Mouse (Mus musculus) intestine, postnatal 0 days (tissue): ENCODE measurements around the gene Dicer1. TPM values are rescaled to one million over a fixed set of nuclear protein-coding genes. Genes with fewer than 3 reads are reported as not detected.
"Not testable (repeated sequence)": the region's sequence is repeated elsewhere in the genome, so short reads cannot be mapped to it uniquely, and the experiment has no call there.

Experiments
- ATAC-seq: fragments of 200-750 bp; cut with Nextera tagmentation; 2 replicates; pipeline ENCODE4 v1.8.0; 2017; ENCODE audit warnings: mild to moderate bottlenecking, moderate TSS enrichment, moderate library complexity
- H3K27ac ChIP-seq: fragments of 300-500 bp; sonication (generic); 2 replicates; pipeline ENCODE4 v1.5.1; 2014; ENCODE audit warnings: mild to moderate bottlenecking, low read depth, low read length, moderate library complexity
- H3K27me3 ChIP-seq: fragments of 300-500 bp; sonication (generic); replicated peaks from 2 replicates; pipeline ENCODE4 v1.6.1; 2014; ENCODE audit warnings: low read length, mixed read lengths; ENCODE audit not compliant: control insufficient read depth, insufficient read depth
- H3K36me3 ChIP-seq: fragments of 300-500 bp; sonication (generic); 2 replicates; pipeline ENCODE4 v1.6.1; 2014; ENCODE audit warnings: mild to moderate bottlenecking, moderate library complexity; ENCODE audit not compliant: control insufficient read depth, insufficient read depth
- H3K4me1 ChIP-seq: fragments of 300-500 bp; sonication (generic); replicated peaks from 2 replicates; pipeline ENCODE4 v1.6.1; 2014; ENCODE audit warnings: antibody characterized with exemption, low read length, mixed read lengths; ENCODE audit not compliant: control insufficient read depth, insufficient read depth
- H3K4me2 ChIP-seq: fragments of 300-500 bp; sonication (generic); replicated peaks from 2 replicates; pipeline ENCODE4 v1.6.1; 2014; ENCODE audit warnings: low read depth, mild to moderate bottlenecking, moderate library complexity
- H3K4me3 ChIP-seq: fragments of 300-500 bp; sonication (generic); 2 replicates; pipeline ENCODE4 v1.5.1; 2014; ENCODE audit warnings: low read depth, low read length
- H3K9ac ChIP-seq: fragments of 300-500 bp; sonication (generic); 2 replicates; pipeline ENCODE4 v1.6.1; 2014; ENCODE audit warnings: mild to moderate bottlenecking, low read depth, low read length
- H3K9me3 ChIP-seq: fragments of 300-500 bp; sonication (generic); 2 replicates; pipeline ENCODE4 v1.6.1; 2016; ENCODE audit warnings: mixed run types; ENCODE audit not compliant: control insufficient read depth
- CTCF ChIP-seq: sonication (generic); IDR thresholded peaks from 2 replicates; pipeline ENCODE4 v1.5.1; 2016; ENCODE audit warnings: low read depth, mild to moderate bottlenecking, control low read depth, antibody characterized with exemption, moderate library complexity
- WGBS: fragments of 180-500 bp; shearing (Covaris S2); extraction: QIAGEN DNeasy Blood & Tissue Kit; methylation state at CpG from one replicate; pipeline ENCODE4 v1.1.7; 2014; 5-methylcytosine and 5-hydroxymethylcytosine counted together
- polyA plus RNA-seq: library from polyadenylated mRNA; unstranded; fragments of >200 nt; fragmentation: Nextera tagmentation; extraction: Ambion mirVana; gene quantifications from 2 replicates; pipeline ENCODE4 v1.2.1, GENCODE M21; 2015

Gene Dicer1
- polyA plus RNA-seq, 1 experiment from 2014 or later, result 16.0 TPM

GRCm38 (mm10) chr12:104737666-104738065 lies 14.1 kb downstream of the Dicer1 start:
- peaks cover 6% of the 10 kb centered on the region for H3K4me1 ChIP-seq
- H3K9ac ChIP-seq, result no peak overlapping the region
- no peak overlapping the region for H3K27ac ChIP-seq
- TF ChIP-seq CTCF, result no peak
- H3K4me2 ChIP-seq, result no peak overlapping the region
- 91% methylated on average over 10 of the region's 10 CpGs for WGBS
- H3K27me3 ChIP-seq, result no peaks in the 10 kb centered on the region
- peaks cover 21% of the 10 kb centered on the region; the same call in 1 of the 2 replicates for H3K36me3 ChIP-seq
- no peak for ATAC-seq
- no peak overlapping the region for H3K4me3 ChIP-seq
- H3K9me3 ChIP-seq, result no peaks in the 10 kb centered on the region

GRCm38 (mm10) chr12:104735993-104736395 lies 15.8 kb downstream of the Dicer1 start:
- Histone ChIP-seq H3K27ac (no peak overlapping the region), H3K4me3 (no peak overlapping the region), H3K27me3 (no peaks in the 10 kb centered on the region), H3K4me1 (no peaks in the 10 kb centered on the region), H3K4me2 (no peak overlapping the region), H3K9ac (no peak overlapping the region), H3K36me3 (peaks cover 32% of the 10 kb centered on the region), H3K9me3 (no peaks in the 10 kb centered on the region)
- no peak for ATAC-seq
- TF ChIP-seq CTCF, result no peak
- WGBS, result 72% methylated on average over 3 of the region's 3 CpGs

- ATAC-seq, result no peak
- H3K27ac ChIP-seq, result no peak overlapping the region
- H3K4me1 ChIP-seq, result no peaks in the 10 kb centered on the region
- no peak overlapping the region for H3K9ac ChIP-seq
- peaks cover 57% of the 10 kb centered on the region for H3K36me3 ChIP-seq
- no peaks in the 10 kb centered on the region for H3K27me3 ChIP-seq
- H3K9me3 ChIP-seq, result no peaks in the 10 kb centered on the region
- no peak for TF ChIP-seq CTCF
- no peak overlapping the region for H3K4me2 ChIP-seq
- no peak overlapping the region for H3K4me3 ChIP-seq
Measured at GRCm38 (mm10) chr12:104733165-104733564, 18.6 kb downstream of the Dicer1 start.

- H3K4me3 ChIP-seq, result no peak overlapping the region
- H3K4me1 ChIP-seq, result no peaks in the 10 kb centered on the region
- no peak for TF ChIP-seq CTCF
- no peaks in the 10 kb centered on the region for H3K9me3 ChIP-seq
- 85% methylated on average over 3 of the region's 3 CpGs for WGBS
- H3K27me3 ChIP-seq, result no peaks in the 10 kb centered on the region
- no peak overlapping the region for H3K9ac ChIP-seq
- peaks cover 64% of the 10 kb centered on the region for H3K36me3 ChIP-seq
- no peak for ATAC-seq
- no peak overlapping the region for H3K27ac ChIP-seq
- no peak overlapping the region for H3K4me2 ChIP-seq
Measured at GRCm38 (mm10) chr12:104731782-104732181, 20.0 kb downstream of the Dicer1 start.

GRCm38 (mm10) chr12:104726436-104726835 lies 25.3 kb downstream of the Dicer1 start:
- H3K27me3 ChIP-seq, H3K4me1 ChIP-seq, H3K4me3 ChIP-seq, H3K27ac ChIP-seq, H3K9me3 ChIP-seq, ATAC-seq, H3K4me2 ChIP-seq, H3K9ac ChIP-seq: not testable (repeated sequence)
- 81% methylated on average over 2 of the region's 2 CpGs for WGBS
- peaks cover 74% of the 10 kb centered on the region for H3K36me3 ChIP-seq

- Histone ChIP-seq H3K4me2 (no peak overlapping the region), H3K9ac (no peak overlapping the region), H3K36me3 (peaks cover 45% of the 10 kb centered on the region), H3K4me3 (no peak overlapping the region), H3K27me3 (no peaks in the 10 kb centered on the region), H3K9me3 (no peaks in the 10 kb centered on the region), H3K27ac (no peak overlapping the region), H3K4me1 (no peaks in the 10 kb centered on the region)
- no peak for TF ChIP-seq CTCF
- WGBS, result 93% methylated on average over 10 of the region's 10 CpGs
- ATAC-seq, result no peak
Measured at GRCm38 (mm10) chr12:104722056-104722455, 29.7 kb downstream of the Dicer1 start.

GRCm38 (mm10) chr12:104721011-104721410 lies 30.7 kb downstream of the Dicer1 start:
- peaks cover 44% of the 10 kb centered on the region for H3K36me3 ChIP-seq
- 70% methylated on average over 3 of the region's 3 CpGs for WGBS
- no peak for TF ChIP-seq CTCF

More at GRCm38 (mm10) chr12:104721011-104721410, 30.7 kb downstream of the Dicer1 start:
- ATAC-seq, result no peak
- no peaks in the 10 kb centered on the region for H3K27me3 ChIP-seq
- H3K27ac ChIP-seq, result no peak overlapping the region
- H3K4me1 ChIP-seq, result no peaks in the 10 kb centered on the region
- H3K9ac ChIP-seq, result no peak overlapping the region
- no peak overlapping the region for H3K4me3 ChIP-seq
- H3K9me3 ChIP-seq, result no peaks in the 10 kb centered on the region
- no peak overlapping the region for H3K4me2 ChIP-seq
